Mouse (Mus musculus): Measurements from ENCODE around the gene Esrrg. TPM values are rescaled to one million over a fixed set of nuclear protein-coding genes. Genes with fewer than 3 reads are reported as not detected.

Gene Esrrg
- total RNA-seq, 2 experiments from 2014 or later = 9.1 to 9.3 TPM

DNA sequence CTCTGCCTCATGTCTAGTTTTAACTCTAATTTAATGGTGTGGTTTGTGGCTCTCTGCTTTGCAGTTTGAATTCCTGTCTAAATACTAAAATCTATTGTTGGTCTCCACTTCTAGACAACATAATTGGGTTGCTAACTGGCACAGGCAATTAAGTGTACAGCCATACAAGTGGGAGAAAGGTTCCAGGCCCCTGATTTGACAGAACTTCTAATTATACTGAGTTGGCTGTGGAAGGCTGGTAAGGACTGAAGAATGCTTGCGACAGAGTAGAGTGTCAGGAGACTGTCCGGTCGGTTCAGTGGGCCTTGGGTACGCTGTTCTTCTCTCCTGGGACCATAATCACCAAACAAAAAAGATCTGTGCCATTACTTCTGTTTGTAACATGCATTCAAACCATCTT is 96.3 kb downstream of the Esrrg start:
- no peak for DNase-seq (ENCODE audit: low spot score in 2 of 2)

DNA sequence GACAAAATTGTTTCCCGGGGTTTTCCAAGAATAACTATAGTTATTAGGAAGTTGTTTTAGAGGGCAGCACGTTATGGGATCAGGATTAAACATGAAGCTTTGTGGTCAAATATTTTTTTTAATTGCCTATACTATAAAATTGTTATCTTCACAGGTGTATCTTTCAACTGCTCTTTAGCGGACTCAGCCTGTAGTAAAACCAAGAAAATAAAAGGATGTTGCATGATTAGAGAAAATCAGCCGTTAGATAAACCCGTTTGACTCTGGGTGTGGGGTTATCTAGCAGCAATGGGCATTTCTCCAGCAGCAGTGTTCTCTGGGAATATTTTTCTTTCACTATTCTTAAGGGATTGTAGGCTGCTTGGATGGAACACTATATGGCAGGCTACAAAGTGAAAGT is 96.8 kb downstream of the Esrrg start:
- DNase-seq (ENCODE audit: low spot score in 2 of 2) = no peak

DNA sequence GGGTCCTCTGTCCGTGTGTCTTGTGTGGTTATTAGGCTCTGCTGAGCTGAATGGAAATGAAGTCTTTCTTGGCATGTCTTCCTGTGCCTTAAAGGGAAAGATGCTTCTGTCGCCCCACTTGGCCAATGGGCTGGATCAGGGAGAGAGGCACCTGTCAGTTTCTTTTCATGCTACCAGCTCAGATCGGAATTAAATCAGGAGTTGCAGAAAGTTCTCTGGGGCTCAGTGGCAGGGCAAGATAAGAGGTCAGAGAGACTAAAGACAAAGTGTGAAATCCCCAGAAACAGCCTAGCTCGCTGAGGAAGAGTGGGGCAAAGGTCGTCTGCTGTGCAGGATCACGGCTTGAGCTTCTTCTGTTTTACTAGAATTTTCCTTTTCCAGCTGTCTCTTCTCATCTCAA is 97.5 kb downstream of the Esrrg start:
- DNase-seq (ENCODE audit: low spot score in 2 of 2) = no peak

DNA sequence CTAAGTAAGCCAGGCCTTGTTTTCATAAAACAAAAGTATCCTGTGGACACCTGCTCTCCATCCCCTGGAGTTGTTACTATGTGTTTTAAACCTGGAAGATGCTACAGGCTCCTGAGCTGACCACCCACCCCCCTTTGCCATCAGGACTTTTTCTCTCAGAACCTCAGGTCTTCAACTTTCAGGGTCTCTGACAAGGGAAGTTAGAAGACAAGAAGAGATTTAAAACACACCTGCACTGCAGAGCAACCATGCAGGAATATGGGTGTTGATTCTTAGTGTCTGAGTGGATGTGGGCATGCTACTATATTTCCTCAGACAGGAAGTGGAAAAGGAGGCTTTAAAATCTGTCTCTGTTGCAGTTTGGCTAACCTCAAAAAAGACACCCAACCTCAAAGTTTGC is 98.6 kb downstream of the Esrrg start:
- no peak for DNase-seq (ENCODE audit: low spot score in 2 of 2)

DNA sequence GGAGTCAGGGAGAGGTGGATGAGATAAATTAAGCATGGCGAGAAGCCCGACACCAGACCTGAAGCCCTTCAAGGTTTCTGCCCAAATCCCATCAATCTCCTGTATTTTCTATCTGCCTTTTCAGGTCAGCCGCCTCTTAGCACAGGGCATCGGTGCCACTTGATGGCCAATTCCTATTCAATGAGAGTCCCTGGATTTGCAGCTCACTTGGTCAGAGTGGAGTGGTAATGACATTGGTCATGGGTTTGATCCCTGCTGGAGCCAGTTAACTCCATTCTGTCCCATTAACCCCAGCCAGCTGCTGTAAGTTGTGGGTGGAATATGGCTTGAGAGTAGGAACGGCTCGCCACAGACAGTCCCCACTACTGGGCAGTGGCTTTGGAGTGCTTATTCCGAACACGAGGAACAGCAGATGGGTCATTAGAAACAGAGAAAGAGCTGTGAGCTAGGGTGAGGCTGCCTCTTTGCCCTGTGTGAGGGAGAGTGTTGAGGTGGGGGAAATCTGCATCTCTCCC is 101.9 kb downstream of the Esrrg start:
- DNase-seq (ENCODE audit: low spot score in 2 of 2) = no peak

DNA sequence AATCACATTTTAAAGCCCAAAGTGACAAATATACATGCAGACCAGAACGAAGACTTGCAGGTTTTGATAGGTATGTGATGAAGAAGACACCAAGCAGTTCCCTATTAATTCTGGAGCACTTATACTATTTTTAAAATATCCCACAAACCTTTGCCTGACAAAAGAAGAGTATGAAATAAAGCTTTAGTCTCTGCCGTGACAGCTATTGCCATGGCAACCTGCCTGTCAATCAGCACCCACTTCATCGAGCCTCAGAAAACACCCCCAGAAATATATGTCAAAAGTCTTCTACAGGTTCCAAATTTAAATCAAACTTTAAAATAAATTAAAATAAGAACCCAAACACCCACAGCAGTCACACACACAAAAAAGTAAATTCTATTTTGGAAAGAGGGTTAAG is 112.4 kb downstream of the Esrrg start:
- DNase-seq (ENCODE audit: low spot score in 2 of 2) = no peak

DNA sequence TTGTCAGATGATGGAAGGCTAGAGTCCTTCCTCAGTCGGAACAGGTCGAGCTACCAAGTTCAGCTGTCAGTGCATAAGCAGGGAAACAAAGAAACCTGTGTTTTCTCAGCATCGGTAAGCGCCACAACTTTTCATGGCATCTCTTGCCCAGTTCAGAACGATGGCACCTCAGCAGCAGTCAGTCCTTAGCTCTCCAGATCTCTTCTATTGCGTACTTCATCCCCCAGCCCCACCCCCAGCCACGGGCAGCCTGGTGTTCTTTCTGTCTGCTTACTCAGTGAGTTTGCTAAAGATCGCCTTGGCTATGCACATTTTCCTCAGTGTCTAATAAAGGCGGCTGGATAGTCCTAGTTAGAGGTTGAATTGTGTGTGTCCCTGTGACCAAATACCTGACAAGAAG is 113.4 kb downstream of the Esrrg start:
- DNase-seq (ENCODE audit: low spot score in 2 of 2) = no peak

DNA sequence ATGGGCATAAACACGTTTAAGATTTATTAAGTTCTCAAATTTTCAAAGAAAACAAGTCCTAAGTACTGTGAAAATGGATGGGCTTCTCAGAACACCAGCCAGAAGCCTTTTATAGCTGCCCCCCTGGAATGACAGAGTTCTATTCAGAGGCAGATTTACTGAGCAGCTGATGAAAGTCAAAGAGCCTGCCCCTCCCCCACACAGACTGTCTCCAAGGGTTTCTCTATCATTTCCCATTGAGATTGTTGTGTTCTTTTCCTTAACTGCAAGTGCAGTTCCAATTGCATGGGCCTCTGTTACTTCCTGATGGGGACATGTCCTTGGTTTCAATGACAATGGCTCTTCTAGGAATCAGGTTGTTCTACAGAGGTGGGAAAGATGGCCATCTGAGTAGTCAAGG is 116.1 kb downstream of the Esrrg start:
- DNase-seq (ENCODE audit: low spot score in 2 of 2) = no peak

DNA sequence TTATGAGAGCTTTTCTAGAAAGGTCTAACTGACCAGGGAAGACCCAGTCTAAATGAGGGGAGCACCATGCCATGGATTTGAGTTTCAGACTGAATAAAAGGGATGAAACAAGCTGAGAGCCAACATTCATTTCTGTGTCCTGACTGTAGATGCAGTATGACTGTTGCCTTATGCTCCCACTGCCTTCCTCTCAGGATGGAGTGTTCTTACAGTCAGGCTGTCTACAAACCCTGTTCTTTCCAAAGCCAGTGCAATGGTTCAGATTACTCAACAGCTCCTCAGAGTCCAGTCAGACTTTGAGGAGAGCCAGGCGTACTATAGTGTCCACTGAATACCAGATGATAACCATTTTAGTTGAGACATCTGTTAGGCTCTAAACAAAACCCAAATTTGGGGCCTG is 116.8 kb downstream of the Esrrg start:
- DNase-seq (ENCODE audit: low spot score in 2 of 2) = no peak

DNA sequence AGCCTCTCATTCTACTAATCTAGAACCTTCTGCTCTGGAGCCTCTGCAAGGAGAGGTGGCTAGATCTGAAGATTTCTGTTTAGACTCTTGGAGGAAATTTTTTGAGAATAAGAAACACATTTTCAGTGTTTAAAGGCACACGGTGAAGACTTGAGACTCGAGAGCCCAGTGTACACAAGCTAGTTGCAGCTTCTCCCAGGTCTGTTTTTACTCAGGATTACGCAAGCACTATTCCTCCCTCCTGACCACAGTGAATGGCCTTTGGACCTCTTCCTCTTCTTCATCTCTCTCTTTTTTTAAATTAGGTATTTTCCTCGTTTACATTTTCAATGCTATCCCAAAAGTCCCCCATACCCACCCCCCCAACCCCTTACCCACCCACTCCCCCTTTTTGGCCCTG is 122.6 kb downstream of the Esrrg start:
- DNase-seq (ENCODE audit: low spot score in 2 of 2) = no peak

DNA sequence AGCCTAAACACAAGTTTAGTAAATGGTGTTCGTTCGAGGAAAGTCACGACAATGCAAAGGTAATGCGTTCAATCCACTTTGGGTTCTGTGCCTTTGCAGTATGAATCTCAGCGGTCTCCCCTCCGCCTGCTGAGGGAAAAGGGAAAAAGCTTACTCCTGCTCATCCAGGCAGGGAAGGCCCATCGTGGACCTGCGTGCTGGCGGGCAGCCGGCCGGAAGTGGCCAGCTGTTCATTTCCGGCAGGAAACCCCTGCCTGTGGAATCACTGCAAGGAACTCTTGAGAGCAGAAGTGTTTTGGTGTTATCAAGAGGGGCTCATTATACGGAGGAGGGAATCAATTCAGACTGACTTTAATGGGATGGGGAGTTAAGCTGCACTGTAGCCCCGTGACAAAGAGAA is 127.9 kb downstream of the Esrrg start:
- no peak for DNase-seq (ENCODE audit: low spot score in 2 of 2)

DNA sequence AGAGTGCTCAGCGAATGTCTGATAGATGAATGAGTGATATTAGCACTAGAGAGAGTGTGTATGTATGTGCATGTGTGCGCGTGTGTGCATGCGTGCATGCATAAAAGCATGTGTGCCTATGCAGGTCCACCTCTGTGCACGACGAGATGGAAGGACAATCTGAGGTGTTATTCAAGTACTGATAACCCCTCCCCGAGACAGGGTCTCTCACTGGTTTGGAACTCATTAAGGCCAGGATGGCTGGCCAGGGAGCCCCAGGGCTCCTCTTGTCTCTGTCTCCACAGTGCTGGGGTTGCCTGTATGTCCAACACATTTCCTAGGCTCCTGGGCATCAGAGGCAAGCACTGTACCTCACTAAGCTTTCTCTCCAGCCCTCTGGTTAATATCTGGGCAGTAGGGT is 128.7 kb downstream of the Esrrg start:
- no peak for DNase-seq (ENCODE audit: low spot score in 2 of 2)

DNA sequence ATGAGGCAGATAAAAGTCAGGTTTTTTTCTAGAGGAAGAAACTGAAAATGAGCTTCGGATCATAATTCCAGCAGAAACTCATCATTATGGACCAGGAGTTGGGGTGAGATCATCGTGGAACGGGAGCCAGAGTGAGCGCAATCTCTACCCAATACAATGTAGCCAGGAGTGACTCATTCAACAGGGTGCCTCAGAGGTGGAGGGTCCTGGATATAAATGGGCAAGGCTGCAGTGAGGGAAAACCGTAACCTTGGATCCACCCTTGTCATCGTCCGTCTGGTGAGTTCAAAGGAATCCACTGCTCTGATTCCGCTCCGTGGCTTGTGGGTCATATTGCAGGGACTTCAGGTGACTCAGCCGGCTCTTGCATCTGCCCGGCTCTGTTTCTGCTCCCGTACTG is 131.9 kb downstream of the Esrrg start:
- no peak for DNase-seq (ENCODE audit: low spot score in 2 of 2)

DNA sequence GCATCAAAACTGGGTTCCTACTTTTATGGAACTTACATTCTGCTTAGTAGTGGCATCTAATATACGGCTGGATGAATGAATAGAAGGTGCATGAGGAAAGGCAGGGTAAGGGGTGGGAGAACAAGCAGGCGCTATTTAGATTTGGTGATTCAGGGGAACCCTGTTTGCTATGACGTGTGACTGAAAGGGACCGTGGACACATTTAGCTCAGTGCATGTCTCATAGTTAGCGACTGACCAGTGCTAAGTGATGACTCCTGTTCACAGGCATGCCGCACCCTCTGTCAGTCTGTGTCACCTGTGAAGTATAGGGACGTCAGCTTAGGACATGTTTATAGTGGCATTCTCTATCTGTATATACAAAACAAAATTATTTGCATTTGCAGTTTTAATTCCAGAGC is 132.7 kb downstream of the Esrrg start:
- no peak for DNase-seq (ENCODE audit: low spot score in 2 of 2)

DNA sequence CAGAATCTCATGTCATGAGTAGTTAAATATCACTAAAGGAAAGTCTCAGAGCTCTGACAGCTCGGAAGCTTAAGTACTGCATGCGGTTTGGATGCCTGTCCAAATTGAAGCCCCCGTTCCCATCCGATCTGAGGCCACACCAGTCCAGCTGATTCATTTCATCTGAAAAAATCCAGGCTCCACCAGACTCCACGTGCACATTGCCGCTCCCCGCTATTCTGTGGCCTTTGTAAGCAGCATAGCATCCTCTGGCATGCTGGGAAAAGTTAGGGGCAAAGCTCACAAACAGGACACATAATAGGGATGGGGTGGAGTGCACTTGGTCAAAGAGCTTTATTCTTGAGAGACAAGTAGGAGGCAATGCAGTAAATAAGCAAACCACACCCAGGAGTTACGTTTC is 133.5 kb downstream of the Esrrg start:
- DNase-seq (ENCODE audit: low spot score in 2 of 2) = no peak

DNA sequence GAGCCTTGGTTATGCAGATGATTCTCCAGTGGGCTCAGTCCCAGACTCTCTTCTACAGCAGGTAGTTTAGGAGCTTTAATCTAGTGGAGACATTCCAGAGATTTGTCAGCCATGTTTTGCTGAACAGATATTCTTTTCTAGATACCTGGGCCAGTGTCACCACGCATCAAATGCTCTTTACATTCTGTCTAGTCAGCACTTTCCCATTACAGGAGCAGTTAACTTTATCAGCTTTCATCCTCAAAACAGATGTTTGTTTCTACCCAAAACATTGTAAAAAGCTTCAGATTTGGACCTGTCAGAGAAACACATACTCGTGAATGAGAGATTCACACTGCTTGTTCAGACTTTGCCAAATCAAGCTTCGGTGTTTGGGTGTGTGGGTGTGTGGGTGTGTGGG is 140.7 kb downstream of the Esrrg start:
- no peak for DNase-seq (ENCODE audit: low spot score in 2 of 2)

DNA sequence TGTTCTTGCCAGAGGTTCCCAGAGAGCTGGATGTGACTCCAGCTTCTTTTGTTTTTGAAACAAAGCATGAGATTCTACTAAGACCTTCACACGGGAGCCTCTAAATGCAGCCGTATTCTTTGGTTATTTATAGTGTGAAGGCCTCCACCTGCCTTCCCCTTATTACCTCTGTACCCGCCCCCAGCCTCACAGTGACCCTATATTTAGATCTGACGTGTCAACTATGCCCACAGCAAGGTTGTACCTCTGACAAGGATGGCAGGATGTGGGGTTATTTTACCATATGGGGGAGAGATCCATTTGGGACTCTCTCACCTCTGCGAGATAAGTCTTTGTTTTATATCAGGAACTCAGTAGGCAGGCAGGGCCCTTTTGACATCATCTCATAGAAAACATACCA is 141.3 kb downstream of the Esrrg start:
- no peak for DNase-seq (ENCODE audit: low spot score in 2 of 2)

DNA sequence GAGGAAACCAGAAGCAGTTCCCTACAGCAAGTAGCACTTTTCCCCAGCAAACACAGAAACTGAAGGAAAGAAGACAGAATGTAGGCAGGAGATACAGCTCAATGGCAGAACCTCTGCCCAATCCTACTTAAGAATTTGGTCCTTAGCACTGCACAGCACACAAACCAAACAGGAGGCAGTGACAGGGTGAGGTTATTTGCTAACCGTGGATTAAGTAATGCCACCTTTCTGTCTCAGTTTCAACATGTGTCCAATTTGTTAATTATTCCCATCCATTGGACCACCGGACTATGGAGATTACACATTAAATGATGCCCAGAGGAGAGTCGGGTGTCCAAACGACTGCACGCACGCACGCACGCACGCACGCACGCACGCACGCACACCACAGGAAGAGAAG is 146.9 kb downstream of the Esrrg start:
- DNase-seq (ENCODE audit: low spot score in 2 of 2) = no peak

DNA sequence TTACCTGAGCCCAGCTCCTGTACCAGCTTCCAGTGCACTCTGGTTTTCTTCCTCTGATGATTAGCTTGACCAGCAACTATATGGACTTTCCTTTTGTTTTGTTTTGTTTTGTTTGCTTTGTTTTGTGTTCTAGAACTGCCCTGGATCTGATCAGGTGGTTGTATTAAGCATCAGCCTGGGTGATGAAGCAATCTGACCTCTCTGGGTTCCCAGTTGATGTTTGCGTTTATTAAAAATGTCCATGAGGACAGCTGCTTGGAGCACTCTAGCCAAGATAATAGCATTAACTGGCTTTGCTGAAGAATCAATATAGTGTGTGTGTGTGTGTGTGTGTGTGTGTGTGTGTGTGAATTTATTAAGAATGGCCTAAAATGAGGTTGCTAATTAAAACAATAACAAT is 149.4 kb downstream of the Esrrg start:
- no peak for DNase-seq (ENCODE audit: low spot score in 2 of 2)

DNA sequence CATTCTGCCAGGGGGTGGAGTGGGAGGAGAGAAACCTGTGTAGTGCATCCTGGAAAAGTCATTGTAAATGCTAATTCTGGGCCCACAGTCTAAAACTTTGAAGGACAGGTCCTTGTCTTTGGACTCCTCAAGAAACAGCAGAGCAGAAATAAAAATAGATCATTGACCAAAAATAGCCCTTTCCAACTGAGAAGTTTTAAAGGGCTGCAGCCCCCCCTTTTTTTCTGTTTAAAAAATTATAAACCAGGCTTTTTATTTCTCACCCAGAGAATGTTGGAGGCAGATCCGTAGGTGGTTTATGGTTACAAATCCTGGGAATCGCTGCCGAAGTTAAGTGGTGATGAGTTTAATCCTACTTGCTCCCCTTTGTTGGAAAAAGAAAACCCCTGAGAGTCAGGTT is 150.0 kb downstream of the Esrrg start:
- no peak for DNase-seq (ENCODE audit: low spot score in 2 of 2)

DNA sequence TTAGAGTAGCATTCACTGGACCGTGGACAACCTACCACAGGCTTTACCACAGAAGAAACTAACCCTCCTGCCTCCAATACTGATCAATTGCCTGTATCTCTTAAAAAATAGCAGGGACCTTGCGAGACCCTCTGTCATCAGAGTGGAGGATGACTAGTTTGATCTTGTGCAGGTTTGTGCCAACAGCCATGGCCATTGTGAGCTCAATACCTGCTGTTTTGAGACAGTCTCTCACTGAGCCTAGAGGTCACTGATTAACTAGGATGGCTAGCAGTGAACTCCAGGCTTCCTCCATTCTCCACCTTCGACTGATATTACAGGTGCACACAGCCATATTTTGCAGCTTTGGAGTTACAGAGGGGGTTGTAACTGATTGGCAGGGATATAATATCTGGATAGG is 150.9 kb downstream of the Esrrg start:
- DNase-seq (ENCODE audit: low spot score in 2 of 2) = no peak

DNA sequence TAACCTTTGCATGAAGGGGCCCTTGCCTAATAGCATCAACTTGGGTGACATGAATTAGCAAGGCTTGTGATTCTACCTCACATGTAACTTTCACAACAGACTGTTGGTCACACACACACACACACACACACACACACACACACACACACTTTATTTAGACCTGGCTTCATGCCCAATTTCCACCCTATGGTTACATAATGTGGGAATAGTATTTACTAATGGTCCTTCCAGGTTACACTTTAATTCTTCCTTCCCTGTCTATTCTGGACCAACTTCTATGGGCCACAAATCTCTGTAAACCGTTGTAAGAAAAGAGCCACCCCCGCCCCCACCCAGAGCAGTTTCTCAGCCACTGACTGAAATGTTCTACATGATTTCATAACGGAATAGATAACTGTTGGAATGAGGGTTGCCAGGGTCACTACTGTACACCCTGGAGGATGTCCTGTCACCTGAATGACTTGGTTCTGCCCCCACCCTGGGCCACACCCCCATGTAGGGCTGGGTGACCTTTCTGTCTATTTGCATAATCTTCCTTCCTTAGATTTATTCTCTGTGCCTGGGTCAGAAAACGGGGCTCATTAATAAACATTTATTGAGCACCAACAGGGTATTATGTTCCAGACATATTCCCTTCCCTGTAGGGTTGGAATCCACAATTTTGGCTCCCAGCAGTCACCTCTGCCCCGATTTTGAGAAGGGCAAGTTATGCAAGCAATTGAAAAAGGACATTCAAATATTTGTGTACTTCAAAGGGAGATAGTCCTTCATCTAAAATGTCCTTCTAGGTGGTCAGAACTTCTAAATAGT is 154.3 kb downstream of the Esrrg start:
- no peak for DNase-seq (ENCODE audit: low spot score in 2 of 2)

DNA sequence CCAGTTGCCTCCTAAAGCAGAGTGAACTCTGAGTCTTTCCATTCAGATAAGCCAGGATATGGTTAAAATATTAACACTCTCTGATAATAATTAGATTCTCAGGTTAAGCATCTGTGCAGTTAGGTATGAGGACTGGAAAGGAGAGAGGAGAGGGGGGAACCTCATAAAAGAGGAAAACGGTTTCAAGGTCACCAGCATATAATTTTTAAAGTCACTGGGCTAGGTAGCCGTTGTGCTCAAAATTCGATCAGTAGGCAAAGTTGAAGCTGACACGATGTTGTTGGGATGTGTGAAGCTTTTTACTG is 154.8 kb downstream of the Esrrg start:
- DNase-seq (ENCODE audit: low spot score in 2 of 2) = no peak

DNA sequence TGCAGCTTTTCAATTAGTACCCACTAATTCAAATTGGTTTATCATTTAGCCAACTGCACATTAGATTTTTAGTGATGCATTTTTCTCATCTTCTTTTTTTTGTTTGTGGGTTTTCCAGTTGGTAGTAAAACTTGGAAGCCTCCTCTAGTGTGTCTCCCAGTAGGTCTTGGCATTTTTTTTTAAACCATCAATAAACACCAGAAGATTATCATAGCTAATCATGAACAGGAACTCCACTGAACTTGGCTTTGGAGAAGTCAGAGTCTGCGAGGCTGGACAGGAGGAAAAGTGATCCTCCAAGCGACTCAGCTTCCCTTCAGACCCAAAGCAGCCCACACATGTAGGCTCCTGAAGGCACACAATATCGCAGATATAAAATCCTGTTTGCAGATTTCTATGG is 155.2 kb downstream of the Esrrg start:
- no peak for DNase-seq (ENCODE audit: low spot score in 2 of 2)

Data from gastrocnemius, postnatal 4 days (tissue).